Mouse (Mus musculus): ENCODE data around the gene Fam71e1.

Fam71e1 gene

GRCm38 (mm10) chr7:44497361-44498055 is 1.1 kb downstream of the Fam71e1 start:
- intact Hi-C loops (cut with DNase I) = no loop called here

GRCm38 (mm10) chr7:44498922-44499321 is 2.5 kb downstream of the Fam71e1 start:
- intact Hi-C loops (cut with DNase I) = no loop called here

- intact Hi-C loops (cut with DNase I) = no loop called here
Measured at GRCm38 (mm10) chr7:44500046-44500445, 3.7 kb downstream of the Fam71e1 start.

- intact Hi-C loops (cut with DNase I) = loop anchor here (2.0 kb wide), 1 partner anchor 59 kb away; no protein-coding TSS in a partner anchor
Measured at GRCm38 (mm10) chr7:44501563-44502115, 5.3 kb downstream of the Fam71e1 start.

GRCm38 (mm10) chr7:44507491-44507890 is 11.1 kb downstream of the Fam71e1 start:
- intact Hi-C loops (cut with DNase I) = no loop called here

- intact Hi-C loops (cut with DNase I) = no loop called here
Measured at GRCm38 (mm10) chr7:44519240-44519913, 23.0 kb downstream of the Fam71e1 start.

- intact Hi-C loops (cut with DNase I) = loop anchor here (5.0 to 10.0 kb wide), 2 partner anchors 41 to 134 kb away; no protein-coding TSS in a partner anchor
Measured at GRCm38 (mm10) chr7:44520990-44521389, 24.6 kb downstream of the Fam71e1 start.

- intact Hi-C loops (cut with DNase I) = loop anchor here (5.0 to 10.0 kb wide), 2 partner anchors 41 to 133 kb away; no protein-coding TSS in a partner anchor
Measured at GRCm38 (mm10) chr7:44521710-44522109, 25.3 kb downstream of the Fam71e1 start.

- intact Hi-C loops (cut with DNase I) = loop anchor here (5.0 to 10.0 kb wide), 2 partner anchors 39 to 132 kb away; no protein-coding TSS in a partner anchor
Measured at GRCm38 (mm10) chr7:44523056-44523455, 26.7 kb downstream of the Fam71e1 start.

- intact Hi-C loops (cut with DNase I) = loop anchor here (5.0 to 10.0 kb wide), 2 partner anchors 38 to 130 kb away; no protein-coding TSS in a partner anchor
Measured at GRCm38 (mm10) chr7:44524502-44524901, 28.1 kb downstream of the Fam71e1 start, which contains the start of gene Mybpc2. Gene Mybpc2 (minus strand): TSS chr7:44524656.

- intact Hi-C loops (cut with DNase I) = loop anchor here (10.0 kb wide), 1 partner anchor 130 kb away; no protein-coding TSS in a partner anchor
Measured at GRCm38 (mm10) chr7:44525126-44525832, 28.9 kb downstream of the Fam71e1 start.

- intact Hi-C loops (cut with DNase I) = loop anchor here (10.0 kb wide), 1 partner anchor 128 kb away; no protein-coding TSS in a partner anchor
Measured at GRCm38 (mm10) chr7:44526414-44527154, 30.2 kb downstream of the Fam71e1 start.

GRCm38 (mm10) chr7:44527483-44528398 is 31.4 kb downstream of the Fam71e1 start:
- intact Hi-C loops (cut with DNase I) = loop anchor here (10.0 kb wide), 1 partner anchor 127 kb away; no protein-coding TSS in a partner anchor

- intact Hi-C loops (cut with DNase I) = loop anchor here (10.0 kb wide), 1 partner anchor 125 kb away; no protein-coding TSS in a partner anchor
Measured at GRCm38 (mm10) chr7:44529518-44529917, 33.1 kb downstream of the Fam71e1 start.

GRCm38 (mm10) chr7:44530507-44530906 is 34.1 kb downstream of the Fam71e1 start:
- intact Hi-C loops (cut with DNase I) = no loop called here

GRCm38 (mm10) chr7:44531207-44531606 is 34.8 kb downstream of the Fam71e1 start:
- intact Hi-C loops (cut with DNase I) = no loop called here

GRCm38 (mm10) chr7:44531946-44532732 is 35.8 kb downstream of the Fam71e1 start, which contains the start of gene Spib:
Gene Spib (minus strand): TSS chr7:44532071.
- intact Hi-C loops (cut with DNase I) = no loop called here
